Mouse (Mus musculus) intestine, embryonic 15.5 days (tissue): ENCODE data around the gene Hoxd3. TPM values are rescaled to one million over a fixed set of nuclear protein-coding genes. Genes with fewer than 3 reads are reported as not detected.

Source experiments
- ATAC-seq: fragments of 200-750 bp; cut with Nextera tagmentation; 2 replicates; pipeline ENCODE4 v1.8.0; 2017; ENCODE audit warnings: moderate TSS enrichment, moderate library complexity
- H3K27ac ChIP-seq: fragments of 300-500 bp; sonication (generic); 2 replicates; pipeline ENCODE4 v1.5.1; 2015; ENCODE audit warnings: mild to moderate bottlenecking, inconsistent platforms
- H3K27me3 ChIP-seq: fragments of 300-500 bp; sonication (generic); replicated peaks from 2 replicates; pipeline ENCODE4 v1.6.1; 2015; ENCODE audit warnings: inconsistent platforms
- H3K36me3 ChIP-seq: fragments of 300-500 bp; sonication (generic); 2 replicates; pipeline ENCODE4 v1.6.1; 2015; ENCODE audit warnings: inconsistent platforms
- H3K4me1 ChIP-seq: fragments of 300-500 bp; sonication (generic); replicated peaks from 2 replicates; pipeline ENCODE4 v1.6.1; 2015; ENCODE audit warnings: inconsistent platforms
- H3K4me2 ChIP-seq: fragments of 300-500 bp; sonication (generic); replicated peaks from 2 replicates; pipeline ENCODE4 v1.6.1; 2015; ENCODE audit warnings: mild to moderate bottlenecking, inconsistent platforms
- H3K4me3 ChIP-seq: fragments of 300-500 bp; sonication (generic); replicated peaks from 2 replicates; pipeline ENCODE4 v1.5.1; 2015; ENCODE audit warnings: inconsistent platforms
- H3K9ac ChIP-seq: fragments of 300-500 bp; sonication (generic); 2 replicates; pipeline ENCODE4 v1.6.1; 2015; ENCODE audit warnings: inconsistent platforms
- H3K9me3 ChIP-seq: fragments of 300-500 bp; sonication (generic); 2 replicates; pipeline ENCODE4 v1.6.1; 2016; ENCODE audit warnings: inconsistent platforms
- WGBS: fragments of 180-500 bp; shearing (Covaris S2); methylation state at CpG from one replicate; pipeline ENCODE4 v1.1.7; 2015; 5-methylcytosine and 5-hydroxymethylcytosine counted together
- polyA plus RNA-seq: library from polyadenylated mRNA; unstranded; fragments of >200 nt; fragmentation: Nextera tagmentation; extraction: Ambion mirVana; gene quantifications from 2 replicates; pipeline ENCODE4 v1.2.1, GENCODE M21; 2015

Gene Hoxd3
- polyA plus RNA-seq, 1 experiment from 2014 or later: 19.2 TPM

DNA sequence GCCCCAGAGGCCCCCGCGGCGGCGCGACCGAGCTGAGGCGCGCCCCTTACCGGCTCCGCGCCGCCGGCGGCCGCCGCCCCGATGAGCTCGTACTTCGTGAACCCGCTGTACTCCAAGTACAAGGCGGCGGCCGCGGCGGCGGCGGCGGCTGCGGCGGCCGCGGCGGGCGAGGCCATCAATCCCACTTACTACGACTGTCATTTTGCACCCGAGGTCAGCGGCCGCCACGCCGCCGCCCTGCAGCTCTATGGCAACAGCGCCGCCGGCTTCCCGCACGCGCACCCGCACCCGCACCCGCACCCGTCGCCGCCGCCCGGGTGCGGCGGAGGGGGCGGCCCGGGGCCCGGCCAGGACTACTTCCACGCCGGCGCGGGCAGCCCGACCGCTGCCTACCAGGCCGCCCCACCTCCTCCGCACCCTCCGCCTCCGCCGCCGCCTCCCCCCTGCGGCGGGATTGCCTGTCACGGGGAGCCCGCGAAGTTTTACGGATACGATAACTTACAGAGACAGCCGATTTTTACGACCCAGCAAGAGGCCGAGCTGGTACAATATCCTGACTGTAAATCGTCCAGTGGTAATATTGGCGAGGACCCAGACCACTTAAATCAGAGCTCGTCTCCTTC lies 6.1 kb upstream of the Hoxd3 start:
- peak overlapping the region; percentile 88 for H3K4me2 ChIP-seq
- H3K27me3 ChIP-seq: peaks cover 76% of the 10 kb centered on the region
- H3K27ac ChIP-seq: peak overlapping the region; percentile 86
- no peaks in the 10 kb centered on the region for H3K9me3 ChIP-seq
- WGBS: under 1% methylated on average over 76 of the region's 85 CpGs
- peak overlapping the region; percentile 58 for H3K9ac ChIP-seq
- no peaks in the 10 kb centered on the region for H3K36me3 ChIP-seq
- peak overlapping the region; percentile 63 for H3K4me3 ChIP-seq
- peak; percentile 65 for ATAC-seq
- peaks cover 9% of the 10 kb centered on the region for H3K4me1 ChIP-seq

- Histone ChIP-seq H3K36me3 (no peaks in the 10 kb centered on the region), H3K4me1 (peaks cover 9% of the 10 kb centered on the region), H3K27me3 (peaks cover 67% of the 10 kb centered on the region), H3K4me3 (peak overlapping the region; percentile 63), H3K27ac (no peak overlapping the region), H3K4me2 (peak overlapping the region; percentile 88; the same call in 1 of the 2 replicates), H3K9me3 (no peaks in the 10 kb centered on the region), H3K9ac (no peak overlapping the region)
- WGBS: 8% methylated on average over 13 of the region's 13 CpGs
- ATAC-seq: no peak
These were observed 5.2 kb upstream of the Hoxd3 start for GRCm38 (mm10) chr2:74706393-74706960.

DNA sequence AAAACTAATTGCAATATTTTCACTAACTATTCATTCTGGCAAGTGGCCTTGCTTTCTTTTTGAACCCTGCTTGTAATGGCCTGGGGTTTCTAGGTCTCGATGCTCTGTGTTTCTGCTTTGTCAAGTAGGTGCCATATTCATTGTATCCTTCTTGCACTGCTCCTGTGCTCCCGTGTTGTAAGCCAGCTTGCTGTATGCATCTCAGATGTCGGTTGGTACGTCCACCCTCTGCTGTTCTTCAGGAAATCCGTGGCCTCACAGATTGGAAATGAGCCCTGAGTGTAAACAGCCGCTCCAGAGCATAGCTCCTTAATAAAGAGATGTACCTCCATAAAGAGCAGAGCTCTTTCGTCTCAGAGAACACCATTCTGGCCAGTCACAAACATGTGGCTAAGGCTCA lies 4.1 kb upstream of the Hoxd3 start:
- Histone ChIP-seq H3K27me3 (peaks cover 70% of the 10 kb centered on the region), H3K4me2 (peak overlapping the region; percentile 30; the same call in 1 of the 2 replicates)

GRCm38 (mm10) chr2:74708676-74709075 lies 3.1 kb upstream of the Hoxd3 start:
- Histone ChIP-seq H3K36me3 (no peaks in the 10 kb centered on the region), H3K4me3 (no peak overlapping the region), H3K4me2 (no peak overlapping the region), H3K27ac (no peak overlapping the region), H3K9me3 (no peaks in the 10 kb centered on the region), H3K4me1 (peaks cover 9% of the 10 kb centered on the region), H3K27me3 (peaks cover 69% of the 10 kb centered on the region), H3K9ac (no peak overlapping the region)
- 32% methylated on average over 4 of the region's 4 CpGs for WGBS
- ATAC-seq: no peak

More for the DNA sequence above, 4.1 kb upstream of the Hoxd3 start:
- 32% methylated on average over 7 of the region's 7 CpGs for WGBS
- Histone ChIP-seq H3K9ac (no peak overlapping the region), H3K4me1 (peaks cover 9% of the 10 kb centered on the region), H3K27ac (no peak overlapping the region), H3K9me3 (no peaks in the 10 kb centered on the region), H3K4me3 (no peak overlapping the region; the same call in 1 of the 2 replicates), H3K36me3 (no peaks in the 10 kb centered on the region)
- no peak for ATAC-seq

GRCm38 (mm10) chr2:74709465-74710419 lies 2.0 kb upstream of the Hoxd3 start:
- WGBS: 29% methylated on average over 5 of the region's 5 CpGs
- peaks cover 60% of the 10 kb centered on the region for H3K27me3 ChIP-seq
- no peak overlapping the region for H3K27ac ChIP-seq
- H3K4me1 ChIP-seq: peaks cover 4% of the 10 kb centered on the region; the same call in 1 of the 2 replicates
- H3K36me3 ChIP-seq: no peaks in the 10 kb centered on the region
- no peaks in the 10 kb centered on the region for H3K9me3 ChIP-seq
- no peak overlapping the region for H3K4me2 ChIP-seq
- H3K4me3 ChIP-seq: no peak overlapping the region
- no peak for ATAC-seq
- H3K9ac ChIP-seq: no peak overlapping the region

DNA sequence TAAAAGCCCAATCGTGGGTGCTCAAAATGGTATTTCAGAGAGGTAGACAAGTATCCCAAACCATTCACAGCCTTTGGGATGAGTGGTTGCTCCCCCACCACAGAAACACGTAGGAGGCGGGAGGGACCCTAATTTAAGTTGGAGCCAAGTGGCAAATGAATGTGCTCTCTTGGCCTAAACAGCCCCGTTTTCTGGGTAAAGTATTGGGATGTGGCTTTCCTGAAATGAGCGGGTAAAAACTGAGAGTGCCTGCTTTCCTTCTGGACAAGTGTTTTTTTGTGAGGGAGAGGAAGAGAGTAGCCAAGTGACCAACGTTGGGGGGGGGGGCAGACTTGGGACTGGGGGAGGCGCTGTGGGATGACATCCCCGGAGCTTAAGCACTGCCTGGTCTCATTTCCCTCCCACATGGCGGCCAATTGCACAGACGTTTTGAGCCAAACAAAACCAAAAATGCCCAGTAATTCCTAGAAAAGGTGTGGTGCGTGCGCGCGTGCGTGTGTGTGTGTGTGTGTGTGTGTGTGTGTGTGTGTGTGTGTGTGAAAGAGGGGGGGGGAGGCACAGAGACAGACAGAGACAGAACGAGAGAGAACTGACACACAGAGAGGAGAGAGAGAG lies 691 bp upstream of the Hoxd3 start:
- no peak for ATAC-seq
- 4% methylated on average over 16 of the region's 16 CpGs for WGBS
- H3K9me3 ChIP-seq: no peaks in the 10 kb centered on the region
- H3K27ac ChIP-seq: 0 out of 2 replicates have a peak overlapping the region, but pooled peaks have one; percentile 9
- H3K4me2 ChIP-seq: peak overlapping the region; percentile 73
- H3K36me3 ChIP-seq: no peaks in the 10 kb centered on the region
- H3K4me3 ChIP-seq: peak overlapping the region; percentile 48
- H3K4me1 ChIP-seq: no peaks in the 10 kb centered on the region; the same call in 1 of the 2 replicates
- H3K9ac ChIP-seq: no peak overlapping the region
- H3K27me3 ChIP-seq: peaks cover 53% of the 10 kb centered on the region

DNA sequence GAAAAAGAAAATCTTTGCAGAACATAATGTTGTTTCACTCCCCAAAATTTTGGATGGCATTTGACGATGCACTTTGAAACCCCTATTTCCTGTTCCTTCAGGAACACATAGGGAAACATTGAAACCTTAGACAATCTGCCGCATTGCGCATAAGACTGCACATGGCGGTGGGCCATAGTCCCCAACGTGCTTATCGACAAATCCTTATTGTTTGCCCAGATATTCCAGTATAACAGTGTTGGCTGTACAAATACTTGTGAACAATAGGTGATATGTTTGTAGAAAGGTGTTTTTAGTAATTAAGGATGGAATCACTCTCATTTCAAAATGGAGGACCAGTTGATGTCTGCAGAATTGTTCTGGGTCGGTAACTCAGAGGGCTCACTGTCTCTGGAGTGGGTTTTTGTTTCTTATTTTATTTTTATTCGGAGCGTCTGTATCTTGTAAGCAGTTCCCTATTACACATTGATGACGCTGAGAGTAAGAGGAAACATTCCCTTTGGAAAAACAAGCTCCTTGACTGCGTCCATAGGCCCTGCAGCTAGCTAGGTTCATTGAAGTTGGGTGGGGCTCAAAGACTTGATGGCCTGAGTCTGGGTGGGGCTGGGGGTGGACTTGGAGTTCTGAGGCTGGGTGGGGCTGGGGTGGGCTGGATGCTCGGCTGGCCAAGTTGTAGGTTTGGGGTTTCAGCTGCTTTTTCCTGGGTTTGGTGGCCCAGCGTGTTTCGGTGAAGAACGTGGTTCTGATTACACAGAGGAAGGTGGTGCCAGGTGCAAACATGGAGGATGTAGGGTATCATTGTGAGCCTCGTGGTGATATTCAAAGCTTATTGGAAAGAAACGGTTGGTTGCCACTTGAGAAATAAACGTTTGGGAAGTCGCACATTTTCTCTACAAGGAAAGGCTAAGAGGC lies 1.8 kb downstream of the Hoxd3 start:
- 16% methylated on average over 19 of the region's 19 CpGs for WGBS
- Histone ChIP-seq H3K4me2 (peak overlapping the region; percentile 73), H3K36me3 (no peaks in the 10 kb centered on the region)

DNA sequence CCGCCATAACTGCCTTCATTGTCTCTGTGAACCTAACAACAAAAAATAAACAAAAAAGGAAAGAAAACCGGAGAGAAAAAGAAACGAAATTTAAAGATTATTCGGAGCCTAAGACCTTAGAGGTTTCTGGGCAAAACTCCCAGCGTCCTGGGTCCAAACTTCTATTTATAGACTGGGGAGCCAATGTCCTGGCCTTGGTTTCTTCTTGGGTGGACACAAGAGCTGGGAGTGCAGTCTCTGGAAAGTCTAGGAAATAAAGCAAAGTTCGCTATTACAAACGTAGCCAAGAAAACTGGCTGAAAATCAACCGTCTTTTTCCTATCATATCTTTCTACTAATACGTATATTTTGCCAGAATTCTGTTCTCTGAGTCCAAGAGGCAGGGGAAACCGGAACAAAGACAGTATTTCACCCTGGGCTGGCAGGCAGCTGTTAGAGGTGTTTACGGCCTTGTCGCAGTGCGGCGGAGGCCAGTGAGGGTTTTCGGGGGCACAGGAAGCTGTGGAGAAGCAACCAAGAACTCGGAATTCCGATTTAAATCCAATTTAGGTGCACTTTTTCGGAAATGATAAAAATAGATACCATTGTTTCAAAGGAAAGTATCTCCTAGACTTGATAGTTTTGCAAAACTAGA lies 2.5 kb downstream of the Hoxd3 start:
- WGBS: 22% methylated on average over 18 of the region's 18 CpGs
- Histone ChIP-seq H3K36me3 (no peaks in the 10 kb centered on the region), H3K27ac (0 out of 2 replicates have a peak overlapping the region, but pooled peaks have one; percentile 9), H3K4me3 (no peak overlapping the region), H3K4me2 (peak overlapping the region; percentile 73), H3K27me3 (peaks cover 39% of the 10 kb centered on the region), H3K9me3 (no peaks in the 10 kb centered on the region), H3K9ac (no peak overlapping the region), H3K4me1 (no peaks in the 10 kb centered on the region; the same call in 1 of the 2 replicates)
- no peak for ATAC-seq

More for the DNA sequence above, 1.8 kb downstream of the Hoxd3 start:
- no peak for ATAC-seq
- Histone ChIP-seq H3K9me3 (no peaks in the 10 kb centered on the region), H3K4me1 (no peaks in the 10 kb centered on the region; the same call in 1 of the 2 replicates), H3K27me3 (peaks cover 44% of the 10 kb centered on the region), H3K9ac (no peak overlapping the region), H3K27ac (no peak overlapping the region), H3K4me3 (peak overlapping the region; percentile 11; the same call in 1 of the 2 replicates)

DNA sequence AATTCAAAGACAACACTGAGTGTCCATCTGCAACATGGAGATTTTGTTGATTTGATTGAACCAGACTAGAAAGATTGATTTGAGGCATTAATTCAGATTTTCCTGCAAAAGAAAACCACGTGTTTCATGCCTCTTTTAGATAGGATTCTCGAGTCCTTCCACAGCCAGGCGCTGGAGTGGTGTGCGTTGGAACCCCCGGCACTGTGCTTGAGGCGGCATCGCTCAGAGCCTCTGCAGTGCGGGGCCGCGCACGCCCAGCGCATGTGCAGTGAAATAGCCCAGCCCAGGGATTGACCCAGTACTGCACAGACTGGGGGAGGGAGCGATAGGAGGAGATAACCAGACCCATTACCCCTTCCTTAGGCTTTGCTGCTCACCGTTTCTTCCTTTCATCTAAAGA lies 3.2 kb downstream of the Hoxd3 start:
- peak; percentile 52 for ATAC-seq
- Histone ChIP-seq H3K36me3 (no peaks in the 10 kb centered on the region), H3K9me3 (no peaks in the 10 kb centered on the region), H3K27me3 (peaks cover 38% of the 10 kb centered on the region), H3K4me1 (no peaks in the 10 kb centered on the region; the same call in 1 of the 2 replicates), H3K4me2 (peak overlapping the region; percentile 73), H3K9ac (no peak overlapping the region), H3K4me3 (peak overlapping the region; percentile 14; the same call in 1 of the 2 replicates), H3K27ac (no peak overlapping the region; the same call in 1 of the 2 replicates)
- 4% methylated on average over 14 of the region's 14 CpGs for WGBS

GRCm38 (mm10) chr2:74715504-74716241 lies 3.9 kb downstream of the Hoxd3 start:
- Histone ChIP-seq H3K27ac (no peak overlapping the region), H3K27me3 (peaks cover 33% of the 10 kb centered on the region), H3K4me2 (peak overlapping the region; percentile 73), H3K4me1 (no peaks in the 10 kb centered on the region; the same call in 1 of the 2 replicates), H3K4me3 (peak overlapping the region; percentile 25), H3K9ac (no peak overlapping the region), H3K36me3 (no peaks in the 10 kb centered on the region), H3K9me3 (no peaks in the 10 kb centered on the region)
- peak; percentile 75 for ATAC-seq
- WGBS: 4% methylated on average over 26 of the region's 26 CpGs
